Mouse (Mus musculus) sigmoid colon, adult 10 weeks (tissue): ENCODE results near the gene Slc37a4. TPM values are rescaled to one million over a fixed set of nuclear protein-coding genes. Genes with fewer than 3 reads are reported as not detected.

Experiments used
- polyA plus RNA-seq: library from polyadenylated mRNA; stranded (reverse); fragments of 350-450 nt; fragmentation: Illumina TruSeq; extraction: RNeasy Lipid Tissue Mini Kit (QIAGEN cat#74804); gene quantifications from one replicate; pipeline ENCODE4 v1.2.3, GENCODE M21; 2014; ENCODE audit warnings: low read depth, low replicate concordance

The Slc37a4 gene
- polyA plus RNA-seq = 7.1 TPM

GRCm38 (mm10) chr9:44396684-44397411 is at the start of gene Slc37a4:
Gene Slc37a4, plus strand, starts transcription at chr9:44396852.

GRCm38 (mm10) chr9:44361190-44361917 is 35.3 kb upstream of the Slc37a4 start, which contains the start of gene Vps11:
Gene Vps11, minus strand, starts transcription at chr9:44361670.

GRCm38 (mm10) chr9:44379054-44379834 is 17.4 kb upstream of the Slc37a4 start, which contains the start of gene Hyou1:
Gene Hyou1, plus strand, starts transcription at chr9:44379490.

GRCm38 (mm10) chr9:44406906-44407751 is 10.5 kb downstream of the Slc37a4 start, which contains the start of the genes Rps25 and Trappc4:
Gene Rps25, plus strand, starts transcription at chr9:44407139.
Gene Trappc4, minus strand, starts transcription at chr9:44407600.

GRCm38 (mm10) chr9:44418519-44419385 is 22.1 kb downstream of the Slc37a4 start, which contains the start of gene Ccdc84:
Gene Ccdc84, minus strand, starts transcription at chr9:44418569.

GRCm38 (mm10) chr9:44440961-44441360 is 44.3 kb downstream of the Slc37a4 start, which contains the start of gene Foxr1:
Gene Foxr1, minus strand, starts transcription at chr9:44441136.

Other genes starting within 250 kb of the Slc37a4 start
- gene Cbl, start 162.8 kb upstream of the Slc37a4 start, polyA plus RNA-seq = 83.6 TPM
- gene Ccdc153, start 156.2 kb upstream of the Slc37a4 start, polyA plus RNA-seq = not detected
- 1.5 TPM for gene Pdzd3, start 145.4 kb upstream of the Slc37a4 start, polyA plus RNA-seq
- 0.38 TPM for gene Nlrx1, start 128.3 kb upstream of the Slc37a4 start, polyA plus RNA-seq
- gene Abcg4, start 108.2 kb upstream of the Slc37a4 start, polyA plus RNA-seq = not detected
- 20.5 TPM for gene Hinfp, start 91.2 kb upstream of the Slc37a4 start, polyA plus RNA-seq
- gene C2cd2l, start 76.6 kb upstream of the Slc37a4 start, polyA plus RNA-seq = 3.2 TPM
- 16.5 TPM for gene Dpagt1, start 70.8 kb upstream of the Slc37a4 start, polyA plus RNA-seq
- 3.4 TPM for gene H2afx, start 62.2 kb upstream of the Slc37a4 start, polyA plus RNA-seq
- 23.3 TPM for gene Hmbs, start 52.6 kb upstream of the Slc37a4 start, polyA plus RNA-seq
- 9.8 TPM for gene Vps11, start 35.2 kb upstream of the Slc37a4 start, polyA plus RNA-seq
- gene Hyou1, start 17.4 kb upstream of the Slc37a4 start, polyA plus RNA-seq = 7.7 TPM
- gene Rps25, start 10.3 kb downstream of the Slc37a4 start, polyA plus RNA-seq = 828 TPM
- gene Trappc4, start 10.7 kb downstream of the Slc37a4 start, polyA plus RNA-seq = 45.4 TPM
- gene Ccdc84, start 21.7 kb downstream of the Slc37a4 start, polyA plus RNA-seq = 24.0 TPM
- not detected for gene Foxr1, start 44.3 kb downstream of the Slc37a4 start, polyA plus RNA-seq
- gene Upk2, start 58.1 kb downstream of the Slc37a4 start, polyA plus RNA-seq = not detected
- 0.82 TPM for gene Bcl9l, start 86.0 kb downstream of the Slc37a4 start, polyA plus RNA-seq
- 1.6 TPM for gene Cxcr5, start 165.0 kb downstream of the Slc37a4 start, polyA plus RNA-seq
- gene Ddx6, start 208.0 kb downstream of the Slc37a4 start, polyA plus RNA-seq = 251 TPM